17 mouse cellular contexts compared by ENCODE assay signal in the genomic region with DNA sequence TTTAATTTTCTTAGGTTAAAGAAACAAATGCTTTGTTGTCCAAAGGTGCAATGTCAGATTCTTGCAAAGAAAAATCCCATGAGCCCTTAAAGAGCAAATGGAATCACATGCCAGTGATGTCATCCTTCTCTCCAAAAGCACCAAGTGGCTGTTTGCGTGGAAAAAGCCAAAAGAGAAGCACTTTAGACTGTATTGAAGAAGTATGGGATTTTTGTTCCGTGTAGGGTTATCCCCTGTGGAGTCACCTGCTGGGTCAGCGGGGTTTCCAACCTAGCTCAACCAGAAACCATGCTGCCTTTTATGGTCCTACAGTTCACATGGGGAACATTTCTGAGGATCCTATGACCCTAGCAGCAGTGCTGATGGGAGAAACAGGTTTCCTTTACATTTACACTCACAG.
"Had no signal": no experiment of that assay in that cellular context is flagged by ENCODE, and none has a peak within 500 bp of the region (broad histone marks: within the 10 kb centered on the region; RNA-seq: fewer than 3 reads in every experiment).

No protein-coding gene starts in this region.

- H3K27ac ChIP-seq: midbrain, embryonic 10.5 days; midbrain, embryonic 12.5 days; neural tube, embryonic 13.5 days; neural tube, embryonic 15.5 days; stomach, embryonic 15.5 days; stomach, postnatal 0 days had no signal

- H3K9me3 ChIP-seq: midbrain, embryonic 10.5 days; midbrain, embryonic 12.5 days; neural tube, embryonic 13.5 days; neural tube, embryonic 15.5 days; stomach, embryonic 15.5 days had no signal

- H3K9ac ChIP-seq: lung, embryonic 14.5 days; midbrain, embryonic 12.5 days; neural tube, embryonic 13.5 days; neural tube, embryonic 15.5 days; stomach, embryonic 15.5 days had no signal

- H3K4me1 ChIP-seq: midbrain, embryonic 10.5 days; midbrain, embryonic 12.5 days; neural tube, embryonic 13.5 days; neural tube, embryonic 15.5 days; stomach, embryonic 15.5 days had no signal

- ATAC-seq: midbrain, embryonic 16.5 days had no signal

- H3K36me3 ChIP-seq: midbrain, embryonic 10.5 days; midbrain, embryonic 12.5 days; neural tube, embryonic 13.5 days; neural tube, embryonic 15.5 days; stomach, embryonic 15.5 days had no signal

- DNase-seq: lung, adult 18-20 months; lung, embryonic 14.5 days; lung, postnatal 10 days; lung, postnatal 4 days; midbrain, embryonic 14.5 days; right cerebral cortex, postnatal 14 days; thymus, adult 2 months; thymus, postnatal 25 days; thymus, postnatal 4 days had no signal

- H3K4me2 ChIP-seq: lung, embryonic 14.5 days; midbrain, embryonic 12.5 days; neural tube, embryonic 13.5 days; neural tube, embryonic 15.5 days; stomach, embryonic 15.5 days had no signal

- H3K4me3 ChIP-seq: midbrain, embryonic 10.5 days; midbrain, embryonic 12.5 days; myocyte; neural tube, embryonic 13.5 days; neural tube, embryonic 15.5 days; stomach, embryonic 15.5 days had no signal

- H3K27me3 ChIP-seq: midbrain, embryonic 12.5 days; neural tube, embryonic 13.5 days; neural tube, embryonic 15.5 days; stomach, embryonic 15.5 days had no signal
